Mouse (Mus musculus): ENCODE data around the gene Zfr2. TPM values are rescaled to one million over a fixed set of nuclear protein-coding genes. Genes with fewer than 3 reads are reported as not detected.
A peak's percentile ranks its signal among the peaks of the same experiment; 100 is the strongest.

Gene Zfr2
- 10 to 100 TPM in 23 of 26 experiments, 1 to 10 TPM in 3; 2.4 to 17.6 (median 13.8) TPM for total RNA-seq (2018; cell fraction: chromatin; rRNA removed)
- total RNA-seq (2018; cell fraction: cytosol; rRNA removed), result 1 to 10 TPM in 4 of 26 experiments, under 1 TPM in 22; 0.14 to 2.0 (median 0.71) TPM
- 10 to 100 TPM in 4 of 26 experiments, 1 to 10 TPM in 22; 2.3 to 11.8 (median 6.7) TPM for total RNA-seq (2018; cell fraction: nucleus; rRNA removed)
- polyA plus RNA-seq (2018), result 0.26 to 0.61 TPM (median 0.53 TPM) in 3 replicates

- Histone ChIP-seq H3K27ac (no peak within 1 kb of the TSS), H3K79me2 (ENCODE audit: inconsistent target) (no peaks in the 10 kb centered on the region), H3K4me3 (ENCODE audit: inconsistent target) (peak within 1 kb of the TSS; percentile 41), H3K36me3 (ENCODE audit: inconsistent target) (no peaks in the 10 kb centered on the region)
- WGBS (ENCODE audit: missing documents), result 9% methylated on average over 29 of the region's 29 CpGs
These were observed at the start of gene Zfr2 for GRCm38 (mm10) chr10:81232580-81233225. TSS of gene Zfr2 (plus strand) at chr10:81233155.

GRCm38 (mm10) chr10:81183805-81184204 lies 49.1 kb upstream of the Zfr2 start, which contains the start of gene 4930442H23Rik:
TSS of gene 4930442H23Rik (minus strand) at chr10:81183849.
- Histone ChIP-seq H3K27ac (peak within 1 kb of the TSS; percentile 66), H3K36me3 (ENCODE audit: inconsistent target) (peaks cover 58% of the 10 kb centered on the region), H3K79me2 (ENCODE audit: inconsistent target) (peaks cover 64% of the 10 kb centered on the region), H3K4me3 (ENCODE audit: inconsistent target) (peak within 1 kb of the TSS; percentile 63)
- 82% methylated on average over 5 of the region's 5 CpGs for WGBS (ENCODE audit: missing documents)

GRCm38 (mm10) chr10:81184765-81185164 lies 48.2 kb upstream of the Zfr2 start:
- H3K27ac ChIP-seq, result no peak overlapping the region

GRCm38 (mm10) chr10:81187161-81187560 lies 45.8 kb upstream of the Zfr2 start:
- no peak overlapping the region for H3K4me3 ChIP-seq (ENCODE audit: inconsistent target)
- H3K27ac ChIP-seq, result no peak overlapping the region
- peaks cover 43% of the 10 kb centered on the region for H3K79me2 ChIP-seq (ENCODE audit: inconsistent target)
- H3K36me3 ChIP-seq (ENCODE audit: inconsistent target), result peaks cover 27% of the 10 kb centered on the region
- WGBS (ENCODE audit: missing documents), result 88% methylated on average over 9 of the region's 9 CpGs

More at GRCm38 (mm10) chr10:81184765-81185164, 48.2 kb upstream of the Zfr2 start:
- Histone ChIP-seq H3K79me2 (ENCODE audit: inconsistent target) (peaks cover 54% of the 10 kb centered on the region), H3K4me3 (ENCODE audit: inconsistent target) (no peak overlapping the region), H3K36me3 (ENCODE audit: inconsistent target) (peaks cover 51% of the 10 kb centered on the region)
- WGBS (ENCODE audit: missing documents), result 90% methylated on average over 4 of the region's 4 CpGs

GRCm38 (mm10) chr10:81189821-81190220 lies 43.1 kb upstream of the Zfr2 start:
- peaks cover 28% of the 10 kb centered on the region; the same call in 1 of the 2 replicates for H3K79me2 ChIP-seq (ENCODE audit: inconsistent target)
- no peak overlapping the region for H3K27ac ChIP-seq
- WGBS (ENCODE audit: missing documents), result 92% methylated on average over 21 of the region's 26 CpGs
- H3K4me3 ChIP-seq (ENCODE audit: inconsistent target), result no peak overlapping the region
- peaks cover 25% of the 10 kb centered on the region; the same call in 1 of the 2 replicates for H3K36me3 ChIP-seq (ENCODE audit: inconsistent target)

- H3K4me3 ChIP-seq (ENCODE audit: inconsistent target), result no peak overlapping the region
- peak overlapping the region; percentile 63 for H3K27ac ChIP-seq
- H3K79me2 ChIP-seq (ENCODE audit: inconsistent target), result peaks cover 22% of the 10 kb centered on the region; the same call in 1 of the 2 replicates
- 81% methylated on average over 31 of the region's 31 CpGs for WGBS (ENCODE audit: missing documents)
- H3K36me3 ChIP-seq (ENCODE audit: inconsistent target), result peaks cover 22% of the 10 kb centered on the region; the same call in 1 of the 2 replicates
These were observed 42.6 kb upstream of the Zfr2 start for GRCm38 (mm10) chr10:81190236-81190911.

GRCm38 (mm10) chr10:81190912-81191321 lies 42.0 kb upstream of the Zfr2 start:
- Histone ChIP-seq H3K36me3 (ENCODE audit: inconsistent target) (peaks cover 19% of the 10 kb centered on the region; the same call in 1 of the 2 replicates), H3K79me2 (ENCODE audit: inconsistent target) (peaks cover 19% of the 10 kb centered on the region; the same call in 1 of the 2 replicates), H3K27ac (peak overlapping the region; percentile 63), H3K4me3 (ENCODE audit: inconsistent target) (no peak overlapping the region)
- WGBS (ENCODE audit: missing documents), result 47% methylated on average over 6 of the region's 6 CpGs

- WGBS (ENCODE audit: missing documents), result 50% methylated on average over 18 of the region's 18 CpGs
- H3K4me3 ChIP-seq (ENCODE audit: inconsistent target), result peak overlapping the region; percentile 37; the same call in 1 of the 2 replicates
- peaks cover 19% of the 10 kb centered on the region; the same call in 1 of the 2 replicates for H3K36me3 ChIP-seq (ENCODE audit: inconsistent target)
- peaks cover 16% of the 10 kb centered on the region; the same call in 1 of the 2 replicates for H3K79me2 ChIP-seq (ENCODE audit: inconsistent target)
- H3K27ac ChIP-seq, result peak overlapping the region; percentile 63
These were observed 41.5 kb upstream of the Zfr2 start for GRCm38 (mm10) chr10:81191342-81191982.

GRCm38 (mm10) chr10:81192270-81192967 lies 40.5 kb upstream of the Zfr2 start:
- 1% methylated on average over 71 of the region's 93 CpGs for WGBS (ENCODE audit: missing documents)
- Histone ChIP-seq H3K79me2 (ENCODE audit: inconsistent target) (peaks cover 6% of the 10 kb centered on the region; the same call in 1 of the 2 replicates), H3K4me3 (ENCODE audit: inconsistent target) (peak overlapping the region; percentile 37), H3K27ac (peak overlapping the region; percentile 63), H3K36me3 (ENCODE audit: inconsistent target) (peaks cover 13% of the 10 kb centered on the region; the same call in 1 of the 2 replicates)

GRCm38 (mm10) chr10:81192968-81193501 lies 39.9 kb upstream of the Zfr2 start:
- 6% methylated on average over 19 of the region's 19 CpGs for WGBS (ENCODE audit: missing documents)
- H3K27ac ChIP-seq, result no peak overlapping the region
- H3K4me3 ChIP-seq (ENCODE audit: inconsistent target), result peak overlapping the region; percentile 11; the same call in 1 of the 2 replicates
- H3K79me2 ChIP-seq (ENCODE audit: inconsistent target), result peaks cover under 1% of the 10 kb centered on the region; the same call in 1 of the 2 replicates
- peaks cover 7% of the 10 kb centered on the region; the same call in 1 of the 2 replicates for H3K36me3 ChIP-seq (ENCODE audit: inconsistent target)

GRCm38 (mm10) chr10:81193991-81194774 lies 38.8 kb upstream of the Zfr2 start:
- Histone ChIP-seq H3K4me3 (ENCODE audit: inconsistent target) (no peak overlapping the region), H3K36me3 (ENCODE audit: inconsistent target) (no peaks in the 10 kb centered on the region), H3K27ac (no peak overlapping the region), H3K79me2 (ENCODE audit: inconsistent target) (no peaks in the 10 kb centered on the region)
- 12% methylated on average over 29 of the region's 37 CpGs for WGBS (ENCODE audit: missing documents)

- 82% methylated on average over 4 of the region's 4 CpGs for WGBS (ENCODE audit: missing documents)
These were observed 37.7 kb upstream of the Zfr2 start for GRCm38 (mm10) chr10:81195300-81195699.

More at GRCm38 (mm10) chr10:81195300-81195699, 37.7 kb upstream of the Zfr2 start:
- H3K27ac ChIP-seq, result no peak overlapping the region
- H3K4me3 ChIP-seq (ENCODE audit: inconsistent target), result no peak overlapping the region
- H3K36me3 ChIP-seq (ENCODE audit: inconsistent target), result no peaks in the 10 kb centered on the region
- H3K79me2 ChIP-seq (ENCODE audit: inconsistent target), result no peaks in the 10 kb centered on the region

Measured in macrophage (primary cell).